Mouse (Mus musculus) testis, adult 2 months (tissue): Measurements from ENCODE around the gene Trak2. TPM values are rescaled to one million over a fixed set of nuclear protein-coding genes. Genes with fewer than 3 reads are reported as not detected.

Experiments
- H3K27ac ChIP-seq: fragments of 200-500 bp; 2 replicates; pipeline ENCODE4 v1.5.1; 2012; ENCODE audit warnings: low read depth, low read length; ENCODE audit not compliant: control insufficient read depth, insufficient read depth
- H3K27me3 ChIP-seq: fragments of 200-500 bp; 2 replicates; pipeline ENCODE4 v1.6.1; 2012; ENCODE audit warnings: mild to moderate bottlenecking, low read length, moderate library complexity; ENCODE audit not compliant: control insufficient read depth, insufficient read depth
- H3K36me3 ChIP-seq: fragments of 200-500 bp; 2 replicates; pipeline ENCODE4 v1.6.1; 2012; ENCODE audit warnings: mild to moderate bottlenecking, low read length; ENCODE audit not compliant: control insufficient read depth, insufficient read depth
- H3K4me1 ChIP-seq: fragments of 200-500 bp; 2 replicates; pipeline ENCODE4 v1.6.1; 2012; ENCODE audit warnings: low read length; ENCODE audit not compliant: control insufficient read depth, insufficient read depth
- H3K4me3 ChIP-seq: fragments of 200-500 bp; 2 replicates; pipeline ENCODE4 v1.5.1; 2012; ENCODE audit warnings: low read depth, mild to moderate bottlenecking, low read length, moderate library complexity, mixed read lengths; ENCODE audit not compliant: control insufficient read depth
- CTCF ChIP-seq: fragments of 200-500 bp; IDR thresholded peaks from 2 replicates; pipeline ENCODE4 v1.5.1; 2012; ENCODE audit warnings: low read depth, mild to moderate bottlenecking, inconsistent platforms, low read length, moderate library complexity; ENCODE audit not compliant: control insufficient read depth, insufficient read depth, insufficient replicate concordance
- POLR2A ChIP-seq: fragments of 200-500 bp; IDR thresholded peaks from 2 replicates; pipeline ENCODE4 v1.6.1; 2012; ENCODE audit warnings: low read depth, mild to moderate bottlenecking, inconsistent platforms, low read length, moderate library complexity; ENCODE audit not compliant: control insufficient read depth
- polyA plus RNA-seq: library from polyadenylated mRNA; depleted of rRNA; stranded (reverse); fragments of >200 nt; gene quantifications from 2 replicates; pipeline ENCODE4 v1.2.3, GENCODE M21; 2012; rRNA removed

The Trak2 gene
- 3.6 and 4.4 TPM in 2 replicates for polyA plus RNA-seq

- Histone ChIP-seq H3K4me1 (no peaks in the 10 kb centered on the region), H3K4me3 (peak within 1 kb of the TSS; percentile 91), H3K36me3 (no peaks in the 10 kb centered on the region), H3K27ac (peak within 1 kb of the TSS; percentile 81), H3K27me3 (no peaks in the 10 kb centered on the region)
- TF ChIP-seq CTCF (no peak), POLR2A (peak; percentile 64)
These were observed at the start of gene Trak2, which contains the start of gene Stradb for GRCm38 (mm10) chr1:58973366-58974221. Gene Trak2 (minus strand): TSS chr1:58973430. Gene Stradb (plus strand): TSS chr1:58973522.

GRCm38 (mm10) chr1:59021556-59021955 is 48.3 kb upstream of the Trak2 start:
- TF ChIP-seq POLR2A: no peak
- no peak for TF ChIP-seq CTCF
- H3K36me3 ChIP-seq: no peaks in the 10 kb centered on the region
- H3K27ac ChIP-seq: no peak overlapping the region
- no peaks in the 10 kb centered on the region for H3K4me1 ChIP-seq
- no peaks in the 10 kb centered on the region for H3K27me3 ChIP-seq
- H3K4me3 ChIP-seq: no peak overlapping the region

GRCm38 (mm10) chr1:59009250-59009649 is 36.0 kb upstream of the Trak2 start:
- no peak for TF ChIP-seq CTCF
- no peak for TF ChIP-seq POLR2A
- H3K27me3 ChIP-seq: no peaks in the 10 kb centered on the region
- no peak overlapping the region for H3K27ac ChIP-seq
- no peaks in the 10 kb centered on the region for H3K36me3 ChIP-seq
- H3K4me1 ChIP-seq: no peaks in the 10 kb centered on the region
- H3K4me3 ChIP-seq: no peak overlapping the region

GRCm38 (mm10) chr1:58995313-58995712 is 22.1 kb upstream of the Trak2 start:
- Histone ChIP-seq H3K4me3 (no peak overlapping the region), H3K4me1 (no peaks in the 10 kb centered on the region), H3K36me3 (no peaks in the 10 kb centered on the region), H3K27me3 (no peaks in the 10 kb centered on the region), H3K27ac (no peak overlapping the region)
- TF ChIP-seq CTCF: no peak
- TF ChIP-seq POLR2A: no peak

- Histone ChIP-seq H3K27ac (no peak overlapping the region), H3K4me1 (no peaks in the 10 kb centered on the region), H3K27me3 (no peaks in the 10 kb centered on the region), H3K4me3 (no peak overlapping the region), H3K36me3 (no peaks in the 10 kb centered on the region)
- TF ChIP-seq CTCF (no peak), POLR2A (no peak)
These were observed 20.5 kb upstream of the Trak2 start for GRCm38 (mm10) chr1:58993723-58994122.

- H3K27me3 ChIP-seq: no peaks in the 10 kb centered on the region
- no peak overlapping the region for H3K27ac ChIP-seq
- no peaks in the 10 kb centered on the region for H3K36me3 ChIP-seq
- H3K4me1 ChIP-seq: no peaks in the 10 kb centered on the region
- no peak overlapping the region for H3K4me3 ChIP-seq
- TF ChIP-seq POLR2A (no peak), CTCF (no peak)
These were observed 19.9 kb upstream of the Trak2 start for GRCm38 (mm10) chr1:58993144-58993543.

- TF ChIP-seq CTCF: no peak
- Histone ChIP-seq H3K4me1 (no peaks in the 10 kb centered on the region), H3K36me3 (no peaks in the 10 kb centered on the region), H3K27ac (no peak overlapping the region), H3K27me3 (no peaks in the 10 kb centered on the region), H3K4me3 (no peak overlapping the region)
These were observed 11.4 kb upstream of the Trak2 start for GRCm38 (mm10) chr1:58984586-58984985.
